Mouse (Mus musculus): ENCODE measurements around the gene Ispd. TPM values are rescaled to one million over a fixed set of nuclear protein-coding genes. Genes with fewer than 3 reads are reported as not detected.

Gene Ispd
- polyA plus RNA-seq, 1 experiment: 1.4 TPM

DNA sequence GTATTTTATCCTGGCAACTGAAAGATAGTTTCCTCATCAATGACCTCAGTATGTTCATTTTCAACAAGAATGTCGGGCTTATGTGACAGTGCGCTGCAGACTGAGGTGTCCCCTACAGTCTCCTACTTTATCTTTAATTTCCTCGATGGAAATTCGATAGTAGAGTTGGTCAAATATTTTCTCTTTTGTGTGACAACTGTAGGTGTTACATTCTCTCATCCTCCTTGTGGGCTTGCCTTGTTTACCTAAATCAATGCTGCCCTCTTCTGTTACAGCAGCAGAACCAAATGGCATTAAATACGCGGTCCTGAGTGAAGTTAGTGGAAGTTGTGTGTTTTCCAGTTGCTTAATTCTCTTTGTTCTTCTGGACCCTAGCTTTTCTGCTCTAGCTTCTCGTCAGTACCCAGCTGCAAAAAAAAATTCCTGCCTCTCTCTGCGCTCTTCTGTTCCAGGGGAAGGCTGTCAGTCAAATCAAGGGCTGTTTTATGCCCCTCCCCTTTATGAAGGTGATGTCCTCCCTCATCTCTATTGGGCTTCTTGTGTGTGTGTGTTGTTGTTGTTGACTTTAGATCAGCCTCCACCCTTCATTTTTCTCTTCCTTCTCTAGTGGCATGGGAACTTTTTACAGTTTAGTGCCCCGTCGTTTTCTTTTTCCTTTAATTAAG is 289.8 kb downstream of the Ispd start:
- H3K27me3 ChIP-seq (ENCODE audit: control insufficient read depth, insufficient read depth, insufficient read length): no peaks in the 10 kb centered on the region
- no peak for TF ChIP-seq CEBPB (IDR thresholded peaks at IDR 0.05; ENCODE audit: low read depth)
- no peak for TF ChIP-seq FOSL1 (IDR thresholded peaks at IDR 0.05; ENCODE audit: insufficient read depth, low read length, poor library complexity, severe bottlenecking)
- TF ChIP-seq CTCF (IDR thresholded peaks at IDR 0.05; ENCODE audit: control insufficient read depth, insufficient read depth, insufficient read length): peak; percentile 3
- no peak overlapping the region for H3ac ChIP-seq (ENCODE audit: control insufficient read depth, insufficient read length, low read depth)
- H3K79me3 ChIP-seq (ENCODE audit: low read depth): no peaks in the 10 kb centered on the region
- no peaks in the 10 kb centered on the region for H3K79me2 ChIP-seq (ENCODE audit: control insufficient read depth, insufficient read depth)
- H3K36me3 ChIP-seq (ENCODE audit: control insufficient read depth, insufficient read depth): no peaks in the 10 kb centered on the region
- H3K4me3 ChIP-seq (ENCODE audit: insufficient read depth, poor library complexity, severe bottlenecking): no peak overlapping the region

DNA sequence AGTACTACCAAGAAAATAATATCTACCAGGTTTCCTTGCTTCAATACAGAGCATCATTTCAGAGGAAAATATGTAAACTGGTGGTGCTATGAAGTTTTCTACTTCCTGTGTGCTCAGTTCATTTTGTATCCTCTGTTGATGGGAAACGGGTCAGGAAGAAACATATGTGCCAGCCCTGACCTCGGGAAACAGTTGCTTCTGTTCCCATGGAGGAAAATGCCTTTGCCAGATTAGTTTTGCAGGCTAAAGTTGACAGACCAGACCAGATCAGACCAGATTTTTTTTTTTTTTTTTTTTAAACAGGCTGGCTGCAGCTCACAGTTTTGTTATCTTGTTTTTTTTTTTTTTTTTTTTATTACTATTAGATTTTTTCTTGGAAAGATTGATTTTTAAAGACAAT is 293.2 kb downstream of the Ispd start:
- TF ChIP-seq FOSL1 (IDR thresholded peaks at IDR 0.05; ENCODE audit: insufficient read depth, low read length, poor library complexity, severe bottlenecking): no peak
- no peak for TF ChIP-seq USF1 (IDR thresholded peaks at IDR 0.05; ENCODE audit: low read depth)
- no peak for TF ChIP-seq CTCF (IDR thresholded peaks at IDR 0.05; ENCODE audit: control insufficient read depth, insufficient read depth, insufficient read length)
- TF ChIP-seq CEBPB (IDR thresholded peaks at IDR 0.05; ENCODE audit: low read depth): no peak
- no peak for TF ChIP-seq MYOD1 (IDR thresholded peaks at IDR 0.05; ENCODE audit: control insufficient read depth, insufficient read length, low read depth)
- TF ChIP-seq MAX (IDR thresholded peaks at IDR 0.05): no peak
- TF ChIP-seq MYOG (IDR thresholded peaks at IDR 0.05; ENCODE audit: control insufficient read depth, extremely low read depth, insufficient read length): no peak
- no peaks in the 10 kb centered on the region for H3K79me2 ChIP-seq (ENCODE audit: control insufficient read depth, insufficient read depth)
- no peaks in the 10 kb centered on the region for H3K27me3 ChIP-seq (ENCODE audit: control insufficient read depth, insufficient read depth, insufficient read length)
- H3K79me3 ChIP-seq (ENCODE audit: low read depth): no peaks in the 10 kb centered on the region
- H3K4me3 ChIP-seq (ENCODE audit: insufficient read depth, poor library complexity, severe bottlenecking): no peak overlapping the region
- H3ac ChIP-seq (ENCODE audit: control insufficient read depth, insufficient read length, low read depth): no peak overlapping the region
- no peaks in the 10 kb centered on the region for H3K36me3 ChIP-seq (ENCODE audit: control insufficient read depth, insufficient read depth)

DNA sequence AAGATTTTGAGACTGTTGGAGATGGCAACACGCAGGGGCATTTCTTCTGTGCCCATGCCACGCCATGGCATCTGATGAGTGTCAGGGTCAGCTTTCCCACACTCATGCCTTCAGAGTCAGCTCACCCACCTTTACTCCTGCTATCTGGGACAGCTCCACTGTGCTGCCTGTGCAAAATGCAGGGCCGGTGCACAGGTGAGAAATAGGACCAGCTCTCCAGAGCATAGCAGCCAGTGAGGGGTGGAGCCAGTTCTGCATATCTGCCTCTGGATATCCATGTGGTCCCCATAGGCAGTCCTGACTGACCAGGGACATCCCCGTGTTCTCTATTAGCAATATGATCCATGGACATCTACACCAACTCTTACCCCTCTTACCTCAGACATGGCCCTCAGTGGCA is 297.0 kb downstream of the Ispd start:
- H3K4me3 ChIP-seq (ENCODE audit: insufficient read depth, poor library complexity, severe bottlenecking): no peak overlapping the region
- no peak for TF ChIP-seq MYOD1 (IDR thresholded peaks at IDR 0.05; ENCODE audit: control insufficient read depth, insufficient read length, low read depth)
- no peak for TF ChIP-seq MAX (IDR thresholded peaks at IDR 0.05)
- no peak for TF ChIP-seq CEBPB (IDR thresholded peaks at IDR 0.05; ENCODE audit: low read depth)
- no peak for TF ChIP-seq CTCF (IDR thresholded peaks at IDR 0.05; ENCODE audit: control insufficient read depth, insufficient read depth, insufficient read length)
- TF ChIP-seq FOSL1 (IDR thresholded peaks at IDR 0.05; ENCODE audit: insufficient read depth, low read length, poor library complexity, severe bottlenecking): no peak
- TF ChIP-seq MYOG (IDR thresholded peaks at IDR 0.05; ENCODE audit: control insufficient read depth, extremely low read depth, insufficient read length): no peak
- TF ChIP-seq USF1 (IDR thresholded peaks at IDR 0.05; ENCODE audit: low read depth): no peak
- no peak overlapping the region for H3ac ChIP-seq (ENCODE audit: control insufficient read depth, insufficient read length, low read depth)
- H3K36me3 ChIP-seq (ENCODE audit: control insufficient read depth, insufficient read depth): no peaks in the 10 kb centered on the region
- H3K27me3 ChIP-seq (ENCODE audit: control insufficient read depth, insufficient read depth, insufficient read length): no peaks in the 10 kb centered on the region
- no peaks in the 10 kb centered on the region for H3K79me3 ChIP-seq (ENCODE audit: low read depth)
- no peaks in the 10 kb centered on the region for H3K79me2 ChIP-seq (ENCODE audit: control insufficient read depth, insufficient read depth)

DNA sequence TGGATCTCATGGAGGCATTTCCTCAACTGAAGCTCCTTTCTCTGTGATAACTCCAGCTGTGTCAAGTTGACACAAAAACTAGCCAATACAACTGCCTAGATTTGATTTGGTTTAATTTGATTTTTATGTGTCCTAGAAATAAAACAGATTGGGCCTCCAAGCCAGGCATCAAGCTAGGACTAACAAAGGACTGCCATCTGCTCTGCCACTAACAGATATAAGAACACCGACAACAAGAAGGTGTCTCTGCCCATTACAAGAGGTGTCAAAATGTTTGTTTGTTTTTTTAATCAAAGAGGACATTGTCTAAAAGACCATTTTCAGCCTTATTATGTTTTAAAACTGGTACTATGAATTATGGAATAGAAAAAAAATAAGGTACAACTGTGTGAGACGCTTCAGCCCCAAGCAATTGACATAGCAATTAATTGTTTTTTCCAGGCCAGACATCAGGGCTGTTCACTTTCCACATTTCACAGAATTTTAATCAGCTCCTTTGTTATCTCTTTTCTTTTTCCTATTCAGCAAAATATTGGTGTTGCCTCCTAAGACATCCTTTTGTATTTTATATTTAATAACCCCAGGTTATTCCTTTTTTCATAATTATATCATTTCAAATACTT is 299.7 kb downstream of the Ispd start:
- TF ChIP-seq CTCF (IDR thresholded peaks at IDR 0.05; ENCODE audit: control insufficient read depth, insufficient read depth, insufficient read length): no peak
- TF ChIP-seq MYOG (IDR thresholded peaks at IDR 0.05; ENCODE audit: control insufficient read depth, extremely low read depth, insufficient read length): no peak
- no peak for TF ChIP-seq USF1 (IDR thresholded peaks at IDR 0.05; ENCODE audit: low read depth)
- TF ChIP-seq CEBPB (IDR thresholded peaks at IDR 0.05; ENCODE audit: low read depth): no peak
- TF ChIP-seq MYOD1 (IDR thresholded peaks at IDR 0.05; ENCODE audit: control insufficient read depth, insufficient read length, low read depth): no peak
- TF ChIP-seq FOSL1 (IDR thresholded peaks at IDR 0.05; ENCODE audit: insufficient read depth, low read length, poor library complexity, severe bottlenecking): no peak
- no peak for TF ChIP-seq MAX (IDR thresholded peaks at IDR 0.05)
- H3ac ChIP-seq (ENCODE audit: control insufficient read depth, insufficient read length, low read depth): no peak overlapping the region
- no peaks in the 10 kb centered on the region for H3K79me2 ChIP-seq (ENCODE audit: control insufficient read depth, insufficient read depth)
- H3K4me3 ChIP-seq (ENCODE audit: insufficient read depth, poor library complexity, severe bottlenecking): no peak overlapping the region
- H3K27me3 ChIP-seq (ENCODE audit: control insufficient read depth, insufficient read depth, insufficient read length): no peaks in the 10 kb centered on the region
- no peaks in the 10 kb centered on the region for H3K79me3 ChIP-seq (ENCODE audit: low read depth)
- no peaks in the 10 kb centered on the region for H3K36me3 ChIP-seq (ENCODE audit: control insufficient read depth, insufficient read depth)

DNA sequence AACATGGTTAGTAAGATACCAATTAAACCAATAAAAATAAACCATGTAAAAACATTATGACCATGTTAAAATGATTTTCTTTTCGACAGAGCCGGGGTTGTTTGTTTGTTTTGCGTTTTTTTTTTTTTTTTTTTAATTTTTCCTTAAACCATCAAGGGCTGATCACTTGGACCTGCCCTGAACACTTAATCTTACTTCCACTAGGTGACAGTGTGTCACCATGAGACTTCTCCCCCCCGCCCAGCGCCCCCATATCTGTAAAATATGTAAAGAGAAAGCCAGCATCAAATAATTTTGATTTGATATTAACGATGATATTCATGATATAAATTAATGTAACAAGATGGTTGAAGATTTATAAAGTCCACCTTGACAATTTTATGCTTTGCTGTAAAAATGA is 300.5 kb downstream of the Ispd start:
- Histone ChIP-seq H3K79me3 (ENCODE audit: low read depth) (no peaks in the 10 kb centered on the region), H3K4me3 (ENCODE audit: insufficient read depth, poor library complexity, severe bottlenecking) (no peak overlapping the region), H3K36me3 (ENCODE audit: control insufficient read depth, insufficient read depth) (no peaks in the 10 kb centered on the region), H3ac (ENCODE audit: control insufficient read depth, insufficient read length, low read depth) (no peak overlapping the region), H3K79me2 (ENCODE audit: control insufficient read depth, insufficient read depth) (no peaks in the 10 kb centered on the region), H3K27me3 (ENCODE audit: control insufficient read depth, insufficient read depth, insufficient read length) (no peaks in the 10 kb centered on the region)
- no peak for TF ChIP-seq CTCF (IDR thresholded peaks at IDR 0.05; ENCODE audit: control insufficient read depth, insufficient read depth, insufficient read length)
- TF ChIP-seq CEBPB (IDR thresholded peaks at IDR 0.05; ENCODE audit: low read depth): no peak
- TF ChIP-seq FOSL1 (IDR thresholded peaks at IDR 0.05; ENCODE audit: insufficient read depth, low read length, poor library complexity, severe bottlenecking): no peak

DNA sequence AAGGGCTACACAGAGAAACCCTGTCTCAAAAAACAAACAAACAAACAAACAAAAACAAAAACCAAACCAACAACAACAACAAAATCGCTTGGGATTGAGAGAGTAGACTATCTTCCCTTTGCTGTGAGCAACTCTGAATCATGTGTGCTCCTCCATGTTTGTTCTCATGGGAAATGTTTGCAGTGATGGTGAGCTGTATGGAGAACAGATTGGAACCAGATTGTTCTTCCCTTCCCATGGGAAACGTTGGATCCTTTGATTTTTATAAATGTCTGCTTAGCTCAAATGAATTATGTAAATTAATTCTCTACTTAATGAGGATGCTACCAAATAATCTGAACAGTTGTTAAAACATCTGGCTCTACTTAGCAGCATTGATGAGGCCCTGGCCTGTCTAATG is 312.8 kb downstream of the Ispd start:
- Histone ChIP-seq H3ac (ENCODE audit: control insufficient read depth, insufficient read length, low read depth) (no peak overlapping the region), H3K79me2 (ENCODE audit: control insufficient read depth, insufficient read depth) (no peaks in the 10 kb centered on the region), H3K27me3 (ENCODE audit: control insufficient read depth, insufficient read depth, insufficient read length) (no peaks in the 10 kb centered on the region), H3K79me3 (ENCODE audit: low read depth) (no peaks in the 10 kb centered on the region), H3K4me3 (ENCODE audit: insufficient read depth, poor library complexity, severe bottlenecking) (no peak overlapping the region), H3K36me3 (ENCODE audit: control insufficient read depth, insufficient read depth) (no peaks in the 10 kb centered on the region)
- TF ChIP-seq MYOD1 (IDR thresholded peaks at IDR 0.05; ENCODE audit: control insufficient read depth, insufficient read length, low read depth) (no peak), MYOG (IDR thresholded peaks at IDR 0.05; ENCODE audit: control insufficient read depth, extremely low read depth, insufficient read length) (no peak), CEBPB (IDR thresholded peaks at IDR 0.05; ENCODE audit: low read depth) (no peak), CTCF (IDR thresholded peaks at IDR 0.05; ENCODE audit: control insufficient read depth, insufficient read depth, insufficient read length) (no peak), USF1 (IDR thresholded peaks at IDR 0.05; ENCODE audit: low read depth) (no peak), MAX (IDR thresholded peaks at IDR 0.05) (no peak), FOSL1 (IDR thresholded peaks at IDR 0.05; ENCODE audit: insufficient read depth, low read length, poor library complexity, severe bottlenecking) (no peak)
